Mouse (Mus musculus): ENCODE measurements at regions not wholly inside any gene's neighbourhood (a gene's known extent, or its start where the extent isn't known, plus 50 kb on each side); places are given as distances from the start of the nearest gene placed in this dataset.

DNA sequence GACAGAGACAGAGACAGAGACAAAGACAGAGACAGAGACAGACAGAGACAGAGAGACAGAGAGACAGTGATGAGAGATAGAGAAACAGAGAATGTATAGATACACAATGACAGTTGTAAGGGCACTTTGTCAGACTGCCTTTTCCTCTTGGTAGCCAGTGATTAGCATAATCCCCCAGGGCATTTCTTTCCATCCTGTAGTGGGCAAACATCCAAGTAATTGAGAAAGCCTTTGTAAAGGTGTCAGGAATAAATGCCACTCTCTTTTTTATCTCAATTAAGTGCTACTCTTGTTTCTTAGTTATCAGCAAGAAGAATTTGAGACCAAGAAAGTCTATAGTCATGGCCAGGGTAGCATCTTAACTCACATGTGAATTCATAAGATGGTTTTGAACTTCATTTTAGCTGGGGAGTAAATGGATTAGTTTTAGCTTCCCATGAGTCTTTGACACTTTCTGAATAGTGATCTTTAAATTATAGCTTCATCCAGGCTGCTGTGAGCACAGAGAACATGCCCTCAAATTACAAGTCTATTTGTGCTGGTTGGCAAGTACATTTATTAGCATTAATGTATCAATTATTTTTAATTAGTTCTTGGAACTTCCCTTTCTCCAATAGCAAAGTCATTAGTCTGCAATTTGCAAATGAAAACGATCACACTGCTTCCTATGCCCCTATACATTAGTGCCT, 1215.9 kb downstream of the Gm9008 start:
- no peak for DNase-seq

DNA sequence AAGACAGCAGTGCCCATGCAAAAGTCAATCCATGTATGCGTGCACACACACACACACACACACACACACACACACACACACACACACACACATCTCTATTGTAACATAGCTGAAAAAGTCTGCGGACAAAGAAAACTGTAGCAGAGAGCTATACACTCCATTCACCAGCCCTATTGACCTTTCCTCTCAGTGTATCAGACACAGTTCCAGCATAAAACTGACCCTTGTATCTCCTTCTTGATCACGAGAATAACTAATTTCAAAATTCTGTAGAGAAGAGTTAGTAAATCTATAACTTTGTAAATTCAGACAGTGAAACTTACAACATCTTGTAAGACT, 1243.5 kb downstream of the Gm9008 start:
- DNase-seq: no peak

DNA sequence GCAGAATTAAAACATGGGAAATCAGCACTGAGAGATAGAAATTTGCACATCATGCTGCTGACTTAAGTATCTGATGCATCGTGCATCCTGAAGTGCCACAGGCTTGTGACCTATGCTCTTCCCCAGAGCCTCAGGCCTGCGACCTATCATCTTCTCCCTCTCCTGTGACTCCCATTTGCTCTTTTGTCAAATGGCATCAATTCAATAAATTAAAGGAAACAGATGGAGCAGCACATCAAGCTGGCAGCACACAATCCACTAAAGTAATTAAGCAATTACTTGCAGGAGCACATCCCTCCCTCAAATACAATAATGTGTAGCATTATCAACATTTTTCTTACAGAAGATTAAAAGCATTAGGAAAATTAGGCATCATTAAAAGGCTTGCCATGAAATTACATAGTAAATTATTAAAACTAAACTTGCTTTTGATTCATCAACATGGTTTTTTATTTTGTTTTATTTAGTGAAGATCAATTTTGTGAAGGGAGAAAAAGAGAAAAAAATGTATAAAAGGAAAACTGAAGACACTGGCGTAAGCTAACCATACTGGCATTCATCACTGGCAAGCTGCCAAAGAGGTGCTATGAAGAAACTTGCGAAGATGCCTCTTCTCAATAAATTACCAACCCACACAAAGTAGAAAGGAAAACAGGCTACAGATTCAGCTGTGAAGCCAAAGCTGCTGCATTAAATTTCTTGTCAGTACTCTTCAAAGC, 1244.1 kb downstream of the Gm9008 start:
- peak; percentile 0 for DNase-seq

DNA sequence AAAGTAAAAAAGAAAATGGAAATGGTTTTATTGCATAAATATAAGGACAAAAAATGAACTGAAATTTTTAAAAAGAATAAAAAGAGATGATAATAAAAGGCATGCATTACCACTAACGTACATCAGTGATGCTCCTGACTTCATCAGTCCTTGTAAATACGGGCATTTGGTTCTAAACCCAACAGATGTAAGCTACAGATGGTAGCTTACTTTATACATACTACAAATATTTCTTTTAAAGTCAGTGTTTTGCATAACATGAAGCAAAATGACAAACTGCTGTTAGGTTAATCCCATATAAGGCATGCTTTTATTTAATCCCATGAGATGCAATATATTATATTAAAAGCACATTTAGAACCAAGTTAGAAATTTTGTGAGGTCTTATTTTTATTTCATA, 1282.1 kb downstream of the Gm9008 start:
- DNase-seq: no peak

DNA sequence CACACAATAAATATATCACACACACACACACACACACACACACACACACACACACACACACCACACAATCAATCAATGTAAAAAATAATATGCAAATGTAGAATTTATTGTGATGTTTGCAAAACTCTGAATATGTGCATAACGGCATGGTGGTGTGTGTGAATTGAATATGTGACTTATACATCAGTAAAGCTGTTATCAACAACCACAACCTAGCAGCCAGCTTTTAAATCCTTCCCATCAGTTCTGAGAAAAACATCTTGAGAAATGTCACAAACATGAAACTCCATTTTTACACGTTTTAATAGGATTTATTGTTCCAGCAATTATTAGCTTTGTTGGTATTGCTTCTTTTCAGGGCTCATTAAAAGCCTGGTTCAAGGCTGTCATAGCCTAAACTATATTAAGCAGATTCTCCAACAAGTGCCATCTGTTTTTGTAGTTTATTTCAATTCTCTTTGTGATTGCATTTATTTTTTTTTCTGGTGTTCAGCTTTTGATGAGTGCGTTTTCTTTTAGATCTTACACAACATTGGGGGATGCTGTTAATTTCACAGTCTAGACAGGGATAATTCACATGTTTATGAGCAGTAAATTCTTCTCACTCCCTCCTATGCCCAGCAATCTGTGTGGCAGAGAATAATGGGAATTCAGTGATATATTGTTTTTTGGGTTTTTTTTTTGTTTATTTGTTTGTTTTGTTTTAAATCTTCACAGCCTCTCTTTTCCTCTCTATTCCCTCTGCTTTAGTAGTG, 1284.7 kb downstream of the Gm9008 start:
- no peak for DNase-seq
